Mouse (Mus musculus): ENCODE measurements around the gene Bex6.

DNA sequence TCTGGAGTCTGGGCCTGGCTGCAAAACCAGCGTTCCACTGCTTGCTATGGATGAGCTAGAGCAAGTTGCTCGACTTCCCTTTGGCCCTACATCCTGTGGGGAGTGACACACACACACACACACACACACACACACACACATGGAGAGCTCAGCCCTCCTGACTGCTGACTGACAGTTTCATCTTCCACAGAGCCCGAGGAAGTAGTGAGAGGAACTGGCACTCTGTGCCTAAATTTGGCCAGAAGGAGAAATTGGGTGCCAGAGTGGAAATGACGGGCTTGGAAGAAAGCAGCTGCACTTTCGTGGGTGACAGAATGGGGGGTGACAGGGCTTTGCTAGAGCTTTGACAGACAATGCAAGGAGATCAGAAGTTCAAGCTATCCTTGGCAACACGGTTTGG lies 9.5 kb downstream of the Bex6 start:
- TF ChIP-seq CTCF (IDR thresholded peaks at IDR 0.05; ENCODE audit: low read depth, low read length) (no peak), POLR2A (IDR thresholded peaks at IDR 0.05; ENCODE audit: borderline replicate concordance, low read depth, low read length) (no peak)

Measured in bone marrow macrophage, adult 2 months (primary cell).